Mouse (Mus musculus) stomach, embryonic 15.5 days (tissue): ENCODE data around the gene Pcsk5. TPM values are rescaled to one million over a fixed set of nuclear protein-coding genes. Genes with fewer than 3 reads are reported as not detected.

Source experiments
- ATAC-seq: fragments of 200-750 bp; cut with Nextera tagmentation; 2 replicates; pipeline ENCODE4 v1.8.0; 2017; ENCODE audit warnings: low read depth, moderate number of reproducible peaks, moderate TSS enrichment; ENCODE audit not compliant: insufficient read depth, low FRiP score
- H3K27ac ChIP-seq: fragments of 300-500 bp; sonication (generic); 2 replicates; pipeline ENCODE4 v1.5.1; 2015; ENCODE audit warnings: mild to moderate bottlenecking, inconsistent platforms
- H3K27me3 ChIP-seq: fragments of 300-500 bp; sonication (generic); replicated peaks from 2 replicates; pipeline ENCODE4 v1.6.1; 2015; ENCODE audit warnings: inconsistent platforms
- H3K36me3 ChIP-seq: fragments of 300-500 bp; sonication (generic); 2 replicates; pipeline ENCODE4 v1.6.1; 2015; ENCODE audit warnings: inconsistent platforms
- H3K4me1 ChIP-seq: fragments of 300-500 bp; sonication (generic); 2 replicates; pipeline ENCODE4 v1.6.1; 2015; ENCODE audit warnings: inconsistent platforms
- H3K4me2 ChIP-seq: fragments of 300-500 bp; sonication (generic); 2 replicates; pipeline ENCODE4 v1.6.1; 2015; ENCODE audit warnings: mild to moderate bottlenecking, inconsistent platforms
- H3K4me3 ChIP-seq: fragments of 300-500 bp; sonication (generic); replicated peaks from 2 replicates; pipeline ENCODE4 v1.5.1; 2015; ENCODE audit warnings: inconsistent platforms
- H3K9ac ChIP-seq: fragments of 300-500 bp; sonication (generic); 2 replicates; pipeline ENCODE4 v1.6.1; 2015; ENCODE audit warnings: inconsistent platforms
- H3K9me3 ChIP-seq: fragments of 300-500 bp; sonication (generic); 2 replicates; pipeline ENCODE4 v1.6.1; 2016; ENCODE audit warnings: inconsistent platforms
- WGBS: fragments of 180-500 bp; shearing (Covaris S2); methylation state at CpG from one replicate; pipeline ENCODE4 v1.1.7; 2015; 5-methylcytosine and 5-hydroxymethylcytosine counted together
- polyA plus RNA-seq: library from polyadenylated mRNA; unstranded; fragments of >200 nt; fragmentation: Nextera tagmentation; extraction: Ambion mirVana; gene quantifications from 2 replicates; pipeline ENCODE4 v1.2.1, GENCODE M21; 2015

The Pcsk5 gene
- polyA plus RNA-seq, 1 experiment from 2014 or later: 18.0 TPM

- WGBS: 92% methylated on average over 6 of the region's 6 CpGs
Measured at GRCm38 (mm10) chr19:17691626-17692025, 145.8 kb downstream of the Pcsk5 start.

GRCm38 (mm10) chr19:17678371-17678770 lies 159.1 kb downstream of the Pcsk5 start:
- H3K4me3 ChIP-seq: no peak overlapping the region
- no peak for ATAC-seq
- no peak overlapping the region for H3K9ac ChIP-seq
- 0 out of 2 replicates have a peak, but pooled peaks cover 2% of the 10 kb centered on the region for H3K36me3 ChIP-seq
- H3K27me3 ChIP-seq: no peaks in the 10 kb centered on the region
- no peaks in the 10 kb centered on the region for H3K9me3 ChIP-seq
- H3K4me1 ChIP-seq: no peaks in the 10 kb centered on the region
- WGBS: 74% methylated on average over 7 of the region's 7 CpGs
- no peak overlapping the region for H3K27ac ChIP-seq
- H3K4me2 ChIP-seq: no peak overlapping the region

More at GRCm38 (mm10) chr19:17691626-17692025, 145.8 kb downstream of the Pcsk5 start:
- Histone ChIP-seq H3K4me2 (no peak overlapping the region), H3K4me1 (no peaks in the 10 kb centered on the region), H3K4me3 (no peak overlapping the region), H3K27ac (no peak overlapping the region), H3K9me3 (no peaks in the 10 kb centered on the region), H3K9ac (no peak overlapping the region), H3K27me3 (no peaks in the 10 kb centered on the region), H3K36me3 (no peaks in the 10 kb centered on the region)
- ATAC-seq: no peak

GRCm38 (mm10) chr19:17662676-17663075 lies 174.8 kb downstream of the Pcsk5 start:
- WGBS: 88% methylated on average over 3 of the region's 3 CpGs
- no peaks in the 10 kb centered on the region for H3K36me3 ChIP-seq
- H3K4me1 ChIP-seq: no peaks in the 10 kb centered on the region
- ATAC-seq: no peak
- no peak overlapping the region for H3K4me2 ChIP-seq
- H3K9me3 ChIP-seq: no peaks in the 10 kb centered on the region
- no peak overlapping the region for H3K4me3 ChIP-seq
- H3K27ac ChIP-seq: no peak overlapping the region
- H3K9ac ChIP-seq: no peak overlapping the region
- no peaks in the 10 kb centered on the region for H3K27me3 ChIP-seq

- no peaks in the 10 kb centered on the region for H3K27me3 ChIP-seq
- no peak overlapping the region for H3K4me3 ChIP-seq
- ATAC-seq: no peak
- WGBS: 88% methylated on average over 6 of the region's 6 CpGs
- H3K4me1 ChIP-seq: no peaks in the 10 kb centered on the region
- H3K9ac ChIP-seq: no peak overlapping the region
- no peak overlapping the region for H3K4me2 ChIP-seq
- no peaks in the 10 kb centered on the region for H3K9me3 ChIP-seq
- H3K27ac ChIP-seq: no peak overlapping the region
- no peaks in the 10 kb centered on the region for H3K36me3 ChIP-seq
Measured at GRCm38 (mm10) chr19:17662271-17662670, 175.2 kb downstream of the Pcsk5 start.

GRCm38 (mm10) chr19:17659321-17659720 lies 178.1 kb downstream of the Pcsk5 start:
- no peak overlapping the region for H3K4me2 ChIP-seq
- H3K36me3 ChIP-seq: no peaks in the 10 kb centered on the region
- no peak for ATAC-seq
- H3K27ac ChIP-seq: no peak overlapping the region
- no peak overlapping the region for H3K4me3 ChIP-seq
- 65% methylated on average over 3 of the region's 3 CpGs for WGBS
- H3K27me3 ChIP-seq: no peaks in the 10 kb centered on the region
- H3K9me3 ChIP-seq: no peaks in the 10 kb centered on the region
- no peaks in the 10 kb centered on the region for H3K4me1 ChIP-seq
- no peak overlapping the region for H3K9ac ChIP-seq

GRCm38 (mm10) chr19:17650831-17651502 lies 186.5 kb downstream of the Pcsk5 start:
- Histone ChIP-seq H3K36me3 (no peaks in the 10 kb centered on the region), H3K9ac (no peak overlapping the region), H3K27me3 (no peaks in the 10 kb centered on the region), H3K27ac (no peak overlapping the region), H3K4me1 (no peaks in the 10 kb centered on the region), H3K4me3 (no peak overlapping the region), H3K9me3 (no peaks in the 10 kb centered on the region), H3K4me2 (no peak overlapping the region)
- WGBS: 42% methylated on average over 5 of the region's 5 CpGs
- no peak for ATAC-seq

- 56% methylated on average over 3 of the region's 3 CpGs for WGBS
- H3K4me3 ChIP-seq: no peak overlapping the region
- ATAC-seq: no peak
- no peaks in the 10 kb centered on the region for H3K36me3 ChIP-seq
- H3K9ac ChIP-seq: no peak overlapping the region
- H3K27ac ChIP-seq: no peak overlapping the region
- no peaks in the 10 kb centered on the region for H3K9me3 ChIP-seq
- H3K27me3 ChIP-seq: no peaks in the 10 kb centered on the region
- no peaks in the 10 kb centered on the region for H3K4me1 ChIP-seq
- H3K4me2 ChIP-seq: no peak overlapping the region
Measured at GRCm38 (mm10) chr19:17649967-17650366, 187.5 kb downstream of the Pcsk5 start.

GRCm38 (mm10) chr19:17643128-17643797 lies 194.2 kb downstream of the Pcsk5 start:
- Histone ChIP-seq H3K36me3 (no peaks in the 10 kb centered on the region), H3K27me3 (no peaks in the 10 kb centered on the region), H3K9me3 (no peaks in the 10 kb centered on the region), H3K9ac (no peak overlapping the region), H3K27ac (no peak overlapping the region), H3K4me3 (no peak overlapping the region), H3K4me2 (no peak overlapping the region), H3K4me1 (no peaks in the 10 kb centered on the region)
- ATAC-seq: no peak
- WGBS: 79% methylated on average over 3 of the region's 3 CpGs

GRCm38 (mm10) chr19:17635984-17636383 lies 201.4 kb downstream of the Pcsk5 start:
- no peak for ATAC-seq
- Histone ChIP-seq H3K4me2 (no peak overlapping the region), H3K9me3 (no peaks in the 10 kb centered on the region), H3K27me3 (no peaks in the 10 kb centered on the region), H3K27ac (no peak overlapping the region), H3K9ac (no peak overlapping the region), H3K36me3 (no peaks in the 10 kb centered on the region), H3K4me3 (no peak overlapping the region), H3K4me1 (no peaks in the 10 kb centered on the region)
- 64% methylated on average over 6 of the region's 6 CpGs for WGBS

GRCm38 (mm10) chr19:17615646-17616045 lies 221.8 kb downstream of the Pcsk5 start:
- no peak for ATAC-seq
- H3K9me3 ChIP-seq: no peaks in the 10 kb centered on the region
- no peak overlapping the region for H3K4me3 ChIP-seq
- no peaks in the 10 kb centered on the region for H3K4me1 ChIP-seq
- no peak overlapping the region for H3K4me2 ChIP-seq
- no peaks in the 10 kb centered on the region for H3K36me3 ChIP-seq
- no peak overlapping the region for H3K9ac ChIP-seq
- no peak overlapping the region for H3K27ac ChIP-seq
- no peaks in the 10 kb centered on the region for H3K27me3 ChIP-seq
- WGBS: 51% methylated on average over 4 of the region's 4 CpGs

GRCm38 (mm10) chr19:17606510-17606909 lies 230.9 kb downstream of the Pcsk5 start:
- Histone ChIP-seq H3K4me1 (no peaks in the 10 kb centered on the region), H3K9me3 (no peaks in the 10 kb centered on the region), H3K4me2 (no peak overlapping the region), H3K36me3 (no peaks in the 10 kb centered on the region), H3K9ac (no peak overlapping the region), H3K27ac (no peak overlapping the region; the same call in 1 of the 2 replicates), H3K27me3 (no peaks in the 10 kb centered on the region), H3K4me3 (no peak overlapping the region)
- WGBS: 57% methylated on average over 1 of the region's 1 CpGs
- no peak for ATAC-seq

- no peak for ATAC-seq
- 56% methylated on average over 2 of the region's 2 CpGs for WGBS
Measured at GRCm38 (mm10) chr19:17606093-17606492, 231.3 kb downstream of the Pcsk5 start.

More at GRCm38 (mm10) chr19:17606093-17606492, 231.3 kb downstream of the Pcsk5 start:
- H3K9ac ChIP-seq: no peak overlapping the region
- no peaks in the 10 kb centered on the region for H3K4me1 ChIP-seq
- no peak overlapping the region; the same call in 1 of the 2 replicates for H3K27ac ChIP-seq
- H3K4me2 ChIP-seq: no peak overlapping the region
- no peaks in the 10 kb centered on the region for H3K9me3 ChIP-seq
- no peaks in the 10 kb centered on the region for H3K27me3 ChIP-seq
- H3K4me3 ChIP-seq: no peak overlapping the region
- no peaks in the 10 kb centered on the region for H3K36me3 ChIP-seq
